Mouse (Mus musculus) intestine, embryonic 16.5 days (tissue): Measurements from ENCODE around the gene Prmt1. TPM values are rescaled to one million over a fixed set of nuclear protein-coding genes. Genes with fewer than 3 reads are reported as not detected.

Experiments used
- ATAC-seq: fragments of 200-750 bp; cut with Nextera tagmentation; 2 replicates; pipeline ENCODE4 v1.8.0; 2017; ENCODE audit warnings: moderate TSS enrichment, moderate library complexity
- H3K27ac ChIP-seq: fragments of 300-500 bp; sonication (generic); 2 replicates; pipeline ENCODE4 v1.5.1; 2014; ENCODE audit warnings: mild to moderate bottlenecking, low read length
- H3K27me3 ChIP-seq: fragments of 300-500 bp; sonication (generic); replicated peaks from 2 replicates; pipeline ENCODE4 v1.6.1; 2014; ENCODE audit warnings: low read length, control low read depth, mixed read lengths; ENCODE audit not compliant: control insufficient read depth, insufficient read depth
- H3K36me3 ChIP-seq: fragments of 300-500 bp; sonication (generic); 2 replicates; pipeline ENCODE4 v1.6.1; 2014; ENCODE audit warnings: low read length, control low read depth; ENCODE audit not compliant: control insufficient read depth, insufficient read depth
- H3K4me1 ChIP-seq: fragments of 300-500 bp; sonication (generic); 2 replicates; pipeline ENCODE4 v1.6.1; 2014; ENCODE audit warnings: low read length, control low read depth, mixed read lengths; ENCODE audit not compliant: control insufficient read depth, insufficient read depth
- H3K4me2 ChIP-seq: fragments of 300-500 bp; sonication (generic); 2 replicates; pipeline ENCODE4 v1.6.1; 2014; ENCODE audit warnings: low read depth, low read length, control low read depth
- H3K4me3 ChIP-seq: fragments of 300-500 bp; sonication (generic); 2 replicates; pipeline ENCODE4 v1.5.1; 2014; ENCODE audit warnings: mild to moderate bottlenecking, low read length
- H3K9ac ChIP-seq: fragments of 300-500 bp; sonication (generic); 2 replicates; pipeline ENCODE4 v1.6.1; 2014; ENCODE audit warnings: low read depth, low read length
- H3K9me3 ChIP-seq: fragments of 300-500 bp; sonication (generic); 2 replicates; pipeline ENCODE4 v1.6.1; 2016; ENCODE audit warnings: low read length, control low read depth; ENCODE audit not compliant: control insufficient read depth
- WGBS: fragments of 180-500 bp; shearing (Covaris S2); extraction: QIAGEN DNeasy Blood & Tissue Kit; methylation state at CpG from one replicate; pipeline ENCODE4 v1.1.7; 2014; 5-methylcytosine and 5-hydroxymethylcytosine counted together
- polyA plus RNA-seq: library from polyadenylated mRNA; unstranded; fragments of >200 nt; fragmentation: Nextera tagmentation; extraction: Ambion mirVana; gene quantifications from 2 replicates; pipeline ENCODE4 v1.2.1, GENCODE M21; 2015

Gene Prmt1
- polyA plus RNA-seq, 1 experiment from 2014 or later = 439 TPM

DNA sequence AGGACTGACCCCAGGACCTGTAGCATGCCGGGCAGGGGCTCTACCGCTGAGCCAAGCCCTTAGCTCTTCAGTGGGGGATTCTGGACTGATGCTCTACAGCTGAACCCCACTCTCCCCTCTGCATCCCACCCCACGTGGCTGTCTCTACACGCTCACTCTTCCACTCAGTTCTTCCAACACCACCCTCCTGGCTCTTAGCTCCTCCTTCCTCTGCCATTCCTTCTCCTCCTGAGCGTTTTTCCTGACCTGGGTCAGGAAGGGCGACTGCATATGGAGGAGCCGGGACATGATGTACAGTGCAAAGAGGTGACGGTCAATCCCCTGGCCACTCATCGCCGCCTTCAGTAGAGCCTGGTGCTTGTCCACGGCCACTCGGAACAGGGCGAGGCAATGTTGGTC is 25.9 kb downstream of the Prmt1 start:
- ATAC-seq = no peak
- no peak overlapping the region for H3K4me3 ChIP-seq
- H3K4me1 ChIP-seq = no peaks in the 10 kb centered on the region
- no peaks in the 10 kb centered on the region for H3K36me3 ChIP-seq
- H3K4me2 ChIP-seq = no peak overlapping the region
- 86% methylated on average over 13 of the region's 13 CpGs for WGBS
- no peak overlapping the region for H3K27ac ChIP-seq
- H3K9ac ChIP-seq = no peak overlapping the region
- no peaks in the 10 kb centered on the region for H3K27me3 ChIP-seq
- H3K9me3 ChIP-seq = no peaks in the 10 kb centered on the region

DNA sequence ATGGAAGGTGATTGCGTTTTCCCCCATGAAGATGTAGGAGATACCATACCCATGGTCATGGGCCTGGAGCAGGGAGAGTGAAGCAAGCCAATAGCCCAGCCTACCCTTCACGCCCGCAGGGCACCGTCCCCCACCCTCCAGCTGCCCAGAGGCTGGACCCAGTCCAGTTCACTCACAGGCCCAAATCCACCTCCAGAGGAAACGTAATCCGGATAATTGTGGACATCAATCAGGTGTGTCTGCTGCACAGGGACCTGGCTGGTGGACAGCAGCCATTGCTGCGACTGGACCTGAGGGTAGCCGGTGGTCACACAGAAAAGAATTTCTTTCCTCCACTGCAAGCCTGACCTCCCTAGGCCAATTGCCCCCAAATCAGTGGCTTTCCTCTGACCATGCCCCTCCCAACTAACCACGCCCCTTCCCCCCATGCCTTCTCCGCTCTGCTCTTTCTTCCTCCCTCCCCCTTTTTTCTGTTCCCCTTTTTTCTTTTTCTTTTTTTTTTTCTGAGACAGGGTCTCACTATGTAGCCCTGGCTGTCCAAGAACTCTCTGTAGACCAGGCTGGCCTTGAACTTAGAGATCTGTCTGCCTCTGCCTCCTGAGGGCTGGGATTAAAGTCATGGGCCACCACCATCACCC is 26.4 kb downstream of the Prmt1 start:
- no peaks in the 10 kb centered on the region for H3K4me1 ChIP-seq
- WGBS = 85% methylated on average over 10 of the region's 10 CpGs

DNA sequence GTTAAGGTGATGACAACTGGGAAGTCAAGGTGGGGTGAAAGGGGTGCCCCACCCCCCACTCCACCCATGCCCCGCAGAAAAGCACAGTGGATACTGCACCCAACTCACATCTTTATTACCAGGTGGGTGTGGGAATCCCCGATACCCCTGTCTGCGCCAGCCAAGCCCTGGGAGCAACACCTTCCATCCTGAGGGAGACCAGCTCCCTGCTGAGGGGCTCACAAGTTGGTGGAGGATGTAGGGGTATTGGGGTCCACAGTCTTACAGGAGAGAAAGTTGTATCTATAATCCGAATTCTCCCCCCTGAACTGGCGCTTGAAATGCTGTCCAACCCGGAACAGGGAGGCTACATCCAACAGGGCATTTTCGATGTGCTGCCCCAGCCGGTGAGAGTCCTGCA is 27.1 kb downstream of the Prmt1 start:
- H3K27ac ChIP-seq = no peak overlapping the region
- no peaks in the 10 kb centered on the region for H3K4me1 ChIP-seq
- no peak overlapping the region for H3K4me2 ChIP-seq
- no peaks in the 10 kb centered on the region for H3K27me3 ChIP-seq
- WGBS = 77% methylated on average over 8 of the region's 8 CpGs
- H3K9ac ChIP-seq = no peak overlapping the region
- ATAC-seq = no peak
- no peaks in the 10 kb centered on the region for H3K36me3 ChIP-seq
- H3K9me3 ChIP-seq = no peaks in the 10 kb centered on the region
- H3K4me3 ChIP-seq = no peak overlapping the region

More for the DNA sequence above, 26.4 kb downstream of the Prmt1 start:
- Histone ChIP-seq H3K9ac (no peak overlapping the region), H3K4me2 (no peak overlapping the region), H3K9me3 (no peaks in the 10 kb centered on the region), H3K27ac (no peak overlapping the region), H3K4me3 (no peak overlapping the region), H3K27me3 (no peaks in the 10 kb centered on the region), H3K36me3 (no peaks in the 10 kb centered on the region)
- no peak for ATAC-seq

DNA sequence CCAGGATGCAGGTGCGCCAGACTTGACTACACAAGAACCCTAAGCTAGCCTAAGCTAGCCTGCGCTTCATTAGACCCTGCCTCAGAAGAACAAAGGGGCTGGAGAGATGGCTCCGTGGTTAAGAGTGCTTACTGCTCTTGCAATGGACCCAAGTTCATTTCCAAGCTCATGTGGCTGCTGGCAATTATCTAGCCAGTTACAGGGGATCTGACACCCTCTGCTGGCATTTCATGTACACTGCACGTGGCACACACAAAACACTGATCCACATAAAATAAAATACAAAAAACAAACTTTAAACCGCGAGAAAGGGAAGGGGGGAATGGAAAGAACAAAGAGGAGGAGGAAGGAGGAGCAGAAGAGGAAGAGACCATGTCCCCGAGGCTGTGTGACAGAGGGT is 28.2 kb downstream of the Prmt1 start:
- Histone ChIP-seq H3K36me3 (no peaks in the 10 kb centered on the region), H3K4me3 (no peak overlapping the region), H3K27me3 (no peaks in the 10 kb centered on the region), H3K4me1 (no peaks in the 10 kb centered on the region), H3K9ac (no peak overlapping the region), H3K4me2 (no peak overlapping the region), H3K9me3 (no peaks in the 10 kb centered on the region), H3K27ac (no peak overlapping the region)
- 51% methylated on average over 7 of the region's 7 CpGs for WGBS
- ATAC-seq = no peak

DNA sequence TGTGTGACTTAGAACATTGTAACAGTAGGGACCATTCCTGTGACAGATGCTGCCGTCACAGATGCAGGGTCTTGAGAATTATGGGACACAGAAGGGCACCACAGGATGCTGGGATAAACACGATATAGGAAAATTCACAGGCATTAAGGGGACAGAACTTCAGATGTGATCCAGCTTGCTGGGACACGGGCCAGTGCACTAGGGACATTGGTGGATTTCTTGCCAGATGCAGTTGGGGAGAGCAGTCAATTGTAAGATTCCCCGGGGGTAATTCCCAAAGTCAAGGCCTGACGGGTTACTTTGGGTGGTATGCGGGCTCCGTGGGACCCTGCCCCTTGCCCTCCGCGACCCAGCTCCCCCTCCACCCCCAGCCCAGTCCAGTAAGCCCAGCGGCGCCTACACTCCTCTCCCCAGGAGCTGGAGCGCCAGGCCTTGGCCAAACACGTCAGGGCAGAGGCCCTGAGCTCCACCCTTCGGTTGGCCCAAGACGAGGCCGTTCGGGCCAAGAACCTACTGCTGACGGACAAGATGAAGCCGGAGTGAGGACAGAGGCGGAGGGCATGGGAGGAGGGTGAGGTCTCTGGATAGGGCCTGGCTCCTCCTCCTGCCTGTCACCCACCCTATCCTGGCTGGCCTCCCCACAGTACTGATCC is 29.1 kb downstream of the Prmt1 start:
- Histone ChIP-seq H3K36me3 (no peaks in the 10 kb centered on the region), H3K27ac (no peak overlapping the region), H3K9ac (no peak overlapping the region), H3K4me1 (no peaks in the 10 kb centered on the region; the same call in 1 of the 2 replicates), H3K27me3 (no peaks in the 10 kb centered on the region), H3K4me3 (no peak overlapping the region), H3K9me3 (no peaks in the 10 kb centered on the region), H3K4me2 (no peak overlapping the region)
- no peak for ATAC-seq
- 77% methylated on average over 20 of the region's 20 CpGs for WGBS

DNA sequence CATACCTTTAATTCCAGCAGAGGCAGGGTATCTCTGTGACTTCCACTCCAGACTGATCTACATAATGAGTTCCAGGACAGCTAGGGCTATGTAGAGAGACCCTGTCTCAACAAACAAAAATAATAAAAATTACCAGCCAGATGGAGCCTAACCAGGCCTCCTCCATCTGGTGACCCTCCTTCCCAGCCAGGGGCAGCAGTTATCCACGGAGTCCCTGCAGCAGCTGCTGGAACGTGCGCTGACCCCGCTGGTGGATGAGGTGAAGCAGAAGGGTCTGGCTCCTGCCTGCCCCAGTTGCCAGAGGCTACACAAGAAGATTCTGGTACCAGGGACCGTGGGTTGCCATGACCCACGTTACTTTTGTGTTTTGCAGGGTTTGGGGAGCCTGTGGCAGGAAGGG is 30.1 kb downstream of the Prmt1 start:
- no peaks in the 10 kb centered on the region for H3K9me3 ChIP-seq
- no peak overlapping the region for H3K4me2 ChIP-seq
- H3K4me3 ChIP-seq = no peak overlapping the region
- H3K27me3 ChIP-seq = peaks cover 5% of the 10 kb centered on the region
- H3K27ac ChIP-seq = no peak overlapping the region
- no peak overlapping the region for H3K9ac ChIP-seq
- WGBS = 62% methylated on average over 6 of the region's 6 CpGs
- H3K36me3 ChIP-seq = no peaks in the 10 kb centered on the region
- H3K4me1 ChIP-seq = peaks cover 5% of the 10 kb centered on the region
- no peak for ATAC-seq

DNA sequence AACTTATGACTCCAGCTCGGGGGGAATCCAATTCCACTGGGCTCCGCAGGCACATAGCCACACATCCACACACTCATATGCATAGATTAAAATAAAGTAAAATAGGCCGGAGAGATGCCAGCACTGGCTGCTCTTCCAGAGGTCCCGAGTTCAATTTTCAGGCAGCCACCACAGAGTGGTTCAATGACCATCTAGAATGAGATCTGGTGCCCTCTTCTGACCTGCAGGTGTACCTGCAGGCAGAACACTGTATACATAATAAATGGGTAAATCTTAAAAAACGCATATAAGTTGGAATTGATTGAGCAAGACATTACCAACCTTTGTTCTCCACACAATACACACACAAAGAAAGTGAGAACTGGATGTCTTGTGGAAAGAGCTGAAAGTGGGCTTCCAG is 30.7 kb downstream of the Prmt1 start:
- H3K9me3 ChIP-seq = no peaks in the 10 kb centered on the region
- no peak overlapping the region for H3K4me3 ChIP-seq
- no peaks in the 10 kb centered on the region for H3K36me3 ChIP-seq
- H3K4me2 ChIP-seq = no peak overlapping the region
- no peak for ATAC-seq
- peaks cover 5% of the 10 kb centered on the region for H3K4me1 ChIP-seq
- 52% methylated on average over 5 of the region's 5 CpGs for WGBS
- H3K27me3 ChIP-seq = peaks cover 11% of the 10 kb centered on the region
- H3K9ac ChIP-seq = no peak overlapping the region
- no peak overlapping the region for H3K27ac ChIP-seq

DNA sequence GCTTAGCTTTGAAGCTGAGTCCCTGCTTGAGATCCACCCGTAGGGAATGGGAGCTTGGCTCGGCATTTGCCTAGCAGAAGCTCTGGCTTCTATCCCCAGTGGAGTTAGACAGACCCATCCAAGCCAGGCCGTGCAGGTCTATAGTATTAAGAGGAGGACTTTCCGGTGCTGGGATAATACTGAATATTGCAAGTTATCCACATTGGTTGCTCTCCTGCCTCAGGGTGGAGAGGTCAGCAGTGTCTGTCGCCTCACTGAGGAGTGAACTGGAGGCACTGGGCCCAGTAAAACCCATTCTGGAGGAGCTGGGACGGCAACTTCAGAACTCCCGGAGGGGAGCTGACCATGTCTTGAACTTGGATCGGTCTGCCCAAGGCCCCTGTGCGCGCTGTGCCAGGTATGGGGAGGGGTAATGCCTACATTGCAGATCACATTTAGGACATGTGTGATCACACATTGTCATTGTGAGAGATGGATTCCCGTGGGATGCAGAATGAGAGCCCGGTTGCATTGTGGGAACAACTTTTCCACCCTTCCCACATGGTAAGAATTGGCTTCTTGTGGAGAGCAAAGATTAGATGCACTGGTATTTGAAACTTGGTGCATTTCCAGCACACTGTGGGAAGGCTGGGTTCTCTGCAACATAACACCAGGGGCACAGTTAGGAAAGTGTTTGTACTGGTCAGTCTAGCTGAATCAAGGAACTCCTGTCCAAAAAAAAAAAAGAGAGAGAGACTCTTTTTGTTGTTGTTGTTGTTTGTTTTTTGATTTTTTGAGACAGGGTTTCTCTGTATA is 32.1 kb downstream of the Prmt1 start:
- no peaks in the 10 kb centered on the region for H3K9me3 ChIP-seq
- peaks cover 5% of the 10 kb centered on the region for H3K4me1 ChIP-seq
- H3K9ac ChIP-seq = no peak overlapping the region
- H3K27me3 ChIP-seq = peaks cover 18% of the 10 kb centered on the region
- H3K4me2 ChIP-seq = no peak overlapping the region
- no peak overlapping the region for H3K27ac ChIP-seq
- no peaks in the 10 kb centered on the region for H3K36me3 ChIP-seq
- no peak for ATAC-seq
- no peak overlapping the region for H3K4me3 ChIP-seq
- WGBS = 83% methylated on average over 12 of the region's 12 CpGs

DNA sequence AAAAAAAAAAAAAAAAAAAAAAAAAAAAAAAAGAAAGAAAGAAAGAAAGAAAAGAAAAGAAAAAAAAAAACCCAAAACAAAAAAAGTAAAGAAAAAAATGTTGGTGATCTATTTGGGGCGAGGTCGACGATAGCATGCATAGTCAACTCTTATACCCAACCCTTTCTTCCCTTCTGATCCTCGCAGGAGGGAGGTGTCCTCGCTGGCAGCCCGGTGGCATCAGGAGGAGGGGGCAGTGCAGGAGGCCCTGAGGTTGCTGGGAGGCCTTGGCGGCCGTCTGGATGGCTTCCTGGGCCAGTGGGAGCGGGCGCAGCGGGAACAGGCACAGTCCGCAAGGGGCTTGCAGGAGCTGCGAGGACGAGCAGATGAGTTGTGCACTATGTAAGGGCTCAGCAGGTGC is 32.8 kb downstream of the Prmt1 start:
- Histone ChIP-seq H3K9ac (no peak overlapping the region), H3K27ac (no peak overlapping the region), H3K4me1 (peaks cover 5% of the 10 kb centered on the region), H3K4me2 (no peak overlapping the region), H3K4me3 (no peak overlapping the region), H3K9me3 (no peaks in the 10 kb centered on the region), H3K27me3 (peaks cover 19% of the 10 kb centered on the region), H3K36me3 (no peaks in the 10 kb centered on the region)
- WGBS = 63% methylated on average over 14 of the region's 14 CpGs
- ATAC-seq = no peak
